Mouse (Mus musculus) midbrain, embryonic 14.5 days (tissue): ENCODE results near the gene Dnah7c. TPM values are rescaled to one million over a fixed set of nuclear protein-coding genes. Genes with fewer than 3 reads are reported as not detected.
"Not testable (repeated sequence)": the region's sequence is repeated elsewhere in the genome, so short reads cannot be mapped to it uniquely, and the experiment has no call there.

Experiments used
- ATAC-seq: fragments of 200-750 bp; cut with Nextera tagmentation; 2 replicates; pipeline ENCODE4 v1.8.0; 2017; ENCODE audit warnings: moderate number of reproducible peaks, moderate library complexity; ENCODE audit not compliant: low FRiP score, low TSS enrichment
- DNase-seq: peaks from one replicate; pipeline ENCODE4 v3.0.0-alpha.2; 2015
- H3K27ac ChIP-seq: fragments of 300-500 bp; sonication (generic); replicated peaks from 2 replicates; pipeline ENCODE4 v1.5.1; 2014; ENCODE audit warnings: mild to moderate bottlenecking, low read depth, low read length, moderate library complexity
- H3K27me3 ChIP-seq: fragments of 300-500 bp; sonication (generic); 2 replicates; pipeline ENCODE4 v1.6.1; 2014; ENCODE audit warnings: low read length, control low read depth, mixed read lengths; ENCODE audit not compliant: control insufficient read depth, insufficient read depth
- H3K36me3 ChIP-seq: fragments of 300-500 bp; sonication (generic); 2 replicates; pipeline ENCODE4 v1.6.1; 2014; ENCODE audit warnings: low read length, control low read depth; ENCODE audit not compliant: control insufficient read depth, insufficient read depth
- H3K4me1 ChIP-seq: fragments of 300-500 bp; sonication (generic); 2 replicates; pipeline ENCODE4 v1.6.1; 2014; ENCODE audit warnings: mild to moderate bottlenecking, antibody characterized with exemption, low read length, control low read depth; ENCODE audit not compliant: control insufficient read depth, insufficient read depth
- H3K4me2 ChIP-seq: fragments of 300-500 bp; sonication (generic); 2 replicates; pipeline ENCODE4 v1.6.1; 2014; ENCODE audit warnings: mild to moderate bottlenecking, low read length, moderate library complexity
- H3K4me3 ChIP-seq: fragments of 300-500 bp; sonication (generic); replicated peaks from 2 replicates; pipeline ENCODE4 v1.5.1; 2014; ENCODE audit warnings: low read depth, low read length
- H3K9ac ChIP-seq: fragments of 300-500 bp; sonication (generic); replicated peaks from 2 replicates; pipeline ENCODE4 v1.6.1; 2014; ENCODE audit warnings: mild to moderate bottlenecking, low read length, moderate library complexity
- H3K9me3 ChIP-seq: fragments of 300-500 bp; sonication (generic); 2 replicates; pipeline ENCODE4 v1.6.1; 2016; ENCODE audit warnings: low read length, control low read depth, mixed read lengths; ENCODE audit not compliant: control insufficient read depth
- WGBS: fragments of 180-500 bp; shearing (Covaris S2); extraction: QIAGEN DNeasy Blood & Tissue Kit; methylation state at CpG from one replicate; pipeline ENCODE4 v1.1.7; 2014; 5-methylcytosine and 5-hydroxymethylcytosine counted together
- polyA plus RNA-seq: library from polyadenylated mRNA; unstranded; fragments of >200 nt; fragmentation: Nextera tagmentation; extraction: Ambion mirVana; gene quantifications from 2 replicates; pipeline ENCODE4 v1.2.1, GENCODE M21; 2014

Gene Dnah7c
- polyA plus RNA-seq, 1 experiment from 2014 or later, result 0.24 TPM

DNA sequence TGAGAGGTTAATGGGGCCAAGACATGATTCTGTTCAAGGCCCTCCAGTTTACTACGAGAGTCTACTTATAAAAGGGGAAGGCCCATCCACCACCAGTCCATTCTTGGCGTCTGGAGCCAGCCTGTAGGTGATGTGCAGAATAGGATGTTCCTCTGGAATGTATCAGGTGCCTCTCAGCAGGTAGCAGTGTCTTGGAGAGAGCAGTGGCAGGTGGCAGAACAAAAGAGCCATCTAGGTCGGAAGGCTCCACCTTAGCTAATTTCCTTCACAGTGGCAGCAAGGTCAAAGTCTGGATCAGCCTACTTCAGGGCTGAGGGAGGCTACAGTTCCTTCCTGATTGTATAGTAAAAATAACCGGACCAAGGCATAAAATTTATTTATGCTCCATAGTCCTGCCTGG, 224.4 kb downstream of the Dnah7c start:
- not testable (repeated sequence) for H3K27ac ChIP-seq, DNase-seq, H3K9ac ChIP-seq, H3K9me3 ChIP-seq, H3K4me2 ChIP-seq, H3K4me3 ChIP-seq, H3K27me3 ChIP-seq, H3K4me1 ChIP-seq, ATAC-seq, H3K36me3 ChIP-seq
- 83% methylated on average over 4 of the region's 4 CpGs for WGBS

- not testable (repeated sequence) for H3K27me3 ChIP-seq, H3K4me2 ChIP-seq, H3K4me1 ChIP-seq, ATAC-seq, H3K4me3 ChIP-seq, H3K9ac ChIP-seq, H3K36me3 ChIP-seq, H3K27ac ChIP-seq, H3K9me3 ChIP-seq, DNase-seq
- 50% methylated on average over 2 of the region's 2 CpGs for WGBS
Measured at GRCm38 (mm10) chr1:46652721-46653120, 227.3 kb downstream of the Dnah7c start.

GRCm38 (mm10) chr1:46724810-46725209, 299.4 kb downstream of the Dnah7c start:
- not testable (repeated sequence) for H3K4me2 ChIP-seq, H3K4me1 ChIP-seq, H3K4me3 ChIP-seq, H3K9me3 ChIP-seq, H3K36me3 ChIP-seq, H3K9ac ChIP-seq, H3K27ac ChIP-seq, H3K27me3 ChIP-seq, ATAC-seq, DNase-seq
- WGBS, result 81% methylated on average over 1 of the region's 1 CpGs

GRCm38 (mm10) chr1:46725266-46725665, 299.9 kb downstream of the Dnah7c start:
- H3K4me3 ChIP-seq, result no peak overlapping the region
- no peaks in the 10 kb centered on the region for H3K9me3 ChIP-seq
- no peaks in the 10 kb centered on the region for H3K36me3 ChIP-seq
- no peaks in the 10 kb centered on the region for H3K27me3 ChIP-seq
- H3K4me2 ChIP-seq, result no peak overlapping the region
- H3K27ac ChIP-seq, result no peak overlapping the region
- no peak for ATAC-seq
- 83% methylated on average over 1 of the region's 1 CpGs for WGBS
- no peak overlapping the region for H3K9ac ChIP-seq
- DNase-seq, result no peak
- H3K4me1 ChIP-seq, result no peaks in the 10 kb centered on the region

GRCm38 (mm10) chr1:46725719-46726118, 300.3 kb downstream of the Dnah7c start:
- WGBS, result 89% methylated on average over 2 of the region's 2 CpGs
- not testable (repeated sequence) for H3K4me2 ChIP-seq, H3K27me3 ChIP-seq, DNase-seq, H3K27ac ChIP-seq, ATAC-seq, H3K4me3 ChIP-seq, H3K9ac ChIP-seq, H3K36me3 ChIP-seq, H3K9me3 ChIP-seq, H3K4me1 ChIP-seq

DNA sequence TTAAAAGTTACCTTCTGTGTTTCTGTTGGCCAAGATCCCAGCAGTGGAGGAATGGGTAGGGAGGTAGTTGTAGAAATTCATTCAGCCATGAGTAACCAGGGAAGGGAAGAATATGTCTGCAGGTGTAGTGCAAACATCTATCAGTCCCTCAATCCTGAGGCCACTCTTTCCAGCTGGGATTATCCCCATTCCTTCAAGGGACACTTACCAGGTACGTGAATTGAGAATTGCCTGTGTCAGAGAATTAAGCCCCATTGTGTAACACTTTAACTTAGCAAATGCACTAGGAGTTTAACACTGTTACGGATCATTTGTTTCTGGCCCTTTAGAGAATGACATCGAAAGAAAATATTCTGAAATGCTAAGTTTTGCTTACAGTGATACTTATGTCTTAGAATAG, 304.3 kb downstream of the Dnah7c start:
- not testable (repeated sequence) for H3K27me3 ChIP-seq, H3K4me2 ChIP-seq, H3K9me3 ChIP-seq, H3K4me1 ChIP-seq, DNase-seq, H3K4me3 ChIP-seq, ATAC-seq, H3K36me3 ChIP-seq, H3K9ac ChIP-seq, H3K27ac ChIP-seq
- WGBS, result 89% methylated on average over 3 of the region's 3 CpGs

DNA sequence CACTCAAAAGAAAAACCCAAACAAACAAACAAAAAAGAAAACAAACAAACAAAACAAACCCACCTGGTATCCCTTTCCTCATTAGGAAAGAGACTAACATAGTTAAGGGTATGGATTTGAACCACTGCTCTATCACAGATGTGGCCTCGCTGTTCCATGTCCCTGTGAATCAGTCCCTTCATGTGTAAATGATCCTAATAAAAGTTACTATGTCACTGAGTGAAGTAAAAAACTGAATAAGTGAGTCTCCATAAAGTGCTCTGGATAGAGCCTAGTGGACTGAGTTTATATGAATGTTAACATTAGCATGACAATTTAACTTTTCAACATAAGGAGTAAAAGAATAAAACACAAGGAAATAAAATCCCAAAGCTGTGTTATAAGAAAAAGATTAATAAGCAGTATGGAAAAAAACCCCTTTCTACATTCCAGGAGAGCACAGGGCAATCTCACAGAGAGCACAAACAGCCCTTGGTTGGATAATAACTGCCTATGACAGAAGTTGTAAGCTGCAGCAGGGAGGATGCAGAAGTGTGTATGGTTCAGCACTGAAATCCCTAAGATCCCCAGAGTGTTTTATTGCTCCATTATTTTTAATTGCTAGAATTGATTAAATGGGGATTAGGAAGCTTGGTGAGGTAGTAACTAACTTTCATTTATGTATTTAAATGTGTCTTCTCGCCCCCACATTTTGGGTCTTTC, 308.2 kb downstream of the Dnah7c start:
- ATAC-seq, H3K9ac ChIP-seq, H3K36me3 ChIP-seq, H3K4me1 ChIP-seq, H3K9me3 ChIP-seq, H3K4me3 ChIP-seq, H3K27ac ChIP-seq, DNase-seq, H3K4me2 ChIP-seq, H3K27me3 ChIP-seq: not testable (repeated sequence)
- WGBS, result 57% methylated on average over 2 of the region's 2 CpGs

DNA sequence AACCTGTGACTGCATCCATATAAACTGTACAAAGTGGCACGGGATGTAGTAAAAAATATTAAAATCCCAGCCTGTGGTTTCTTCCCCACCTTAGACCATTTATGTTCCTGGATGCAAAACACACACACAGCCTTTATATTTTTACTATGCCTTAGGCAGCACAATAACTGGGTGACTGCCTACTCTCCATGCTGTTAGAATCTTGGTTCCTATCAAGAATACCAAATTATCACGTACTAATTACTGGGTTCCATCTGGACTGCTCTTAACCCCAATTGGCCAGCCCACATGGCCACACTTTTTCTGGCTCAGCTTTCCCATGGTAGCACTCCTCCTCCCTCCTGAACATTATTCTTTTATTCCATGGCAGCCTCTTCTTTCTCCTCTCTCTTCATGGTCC, 309.1 kb downstream of the Dnah7c start:
- not testable (repeated sequence) for H3K27me3 ChIP-seq, H3K4me2 ChIP-seq, DNase-seq, H3K27ac ChIP-seq, H3K9ac ChIP-seq, H3K4me3 ChIP-seq, H3K36me3 ChIP-seq, ATAC-seq, H3K9me3 ChIP-seq, H3K4me1 ChIP-seq
- 75% methylated on average over 2 of the region's 2 CpGs for WGBS

GRCm38 (mm10) chr1:46764600-46764999, 339.2 kb downstream of the Dnah7c start:
- not testable (repeated sequence) for ATAC-seq, DNase-seq, H3K9ac ChIP-seq, H3K4me1 ChIP-seq, H3K27ac ChIP-seq, H3K27me3 ChIP-seq, H3K9me3 ChIP-seq, H3K4me2 ChIP-seq, H3K36me3 ChIP-seq, H3K4me3 ChIP-seq
- 91% methylated on average over 3 of the region's 3 CpGs for WGBS
